Mouse (Mus musculus) lung, postnatal 4 days (tissue): ENCODE measurements around the gene Ano9.
A peak's percentile ranks its signal among the peaks of the same experiment; 100 is the strongest.

Source experiments
- DNase-seq, 2 experiments: peaks; one replicate each; pipeline ENCODE4 v3.0.0; 2021

The Ano9 gene

GRCm38 (mm10) chr7:141062525-141062924, 55.1 kb downstream of the Ano9 start:
- peak in 1 of 2 experiments; percentile 13 for DNase-seq

- peak in 1 of 2 experiments; percentile 23 for DNase-seq
Measured at GRCm38 (mm10) chr7:141061269-141061692, 56.3 kb downstream of the Ano9 start.

- DNase-seq: peak; percentile 56 to 71
Measured at GRCm38 (mm10) chr7:141060426-141061242, 57.0 kb downstream of the Ano9 start, which contains the start of gene B4galnt4. Gene B4galnt4 (plus strand): TSS chr7:141061104.

GRCm38 (mm10) chr7:141059929-141060328, 57.7 kb downstream of the Ano9 start:
- DNase-seq: no peak

- no peak for DNase-seq
Measured at GRCm38 (mm10) chr7:141058601-141059341, 58.8 kb downstream of the Ano9 start.

- DNase-seq: no peak
Measured at GRCm38 (mm10) chr7:141057541-141057940, 60.1 kb downstream of the Ano9 start.

GRCm38 (mm10) chr7:141056976-141057375, 60.6 kb downstream of the Ano9 start:
- DNase-seq: no peak

- no peak for DNase-seq
Measured at GRCm38 (mm10) chr7:141055785-141056184, 61.8 kb downstream of the Ano9 start.

GRCm38 (mm10) chr7:141052421-141052820, 65.2 kb downstream of the Ano9 start:
- DNase-seq: no peak

GRCm38 (mm10) chr7:141052016-141052415, 65.6 kb downstream of the Ano9 start:
- DNase-seq: no peak
